Mouse (Mus musculus) lung, embryonic 14.5 days (tissue): ENCODE measurements at regions not wholly inside any gene's neighbourhood (a gene's known extent, or its start where the extent isn't known, plus 50 kb on each side); places are given as distances from the start of the nearest gene placed in this dataset.

Experiments used
- ATAC-seq: fragments of 200-750 bp; cut with Nextera tagmentation; 2 replicates; pipeline ENCODE4 v1.8.0; 2017; ENCODE audit warnings: mild to moderate bottlenecking, moderate TSS enrichment, moderate library complexity; ENCODE audit not compliant: insufficient read depth
- DNase-seq: peaks from one replicate; pipeline ENCODE4 v3.0.0-alpha.2; 2015
- H3K27ac ChIP-seq: fragments of 300-500 bp; sonication (generic); 2 replicates; pipeline ENCODE4 v1.5.1; 2014; ENCODE audit warnings: low read depth, mild to moderate bottlenecking, moderate library complexity
- H3K27me3 ChIP-seq: fragments of 300-500 bp; sonication (generic); 2 replicates; pipeline ENCODE4 v1.6.1; 2014; ENCODE audit warnings: low read length, control low read depth; ENCODE audit not compliant: insufficient read depth
- H3K36me3 ChIP-seq: fragments of 300-500 bp; sonication (generic); 2 replicates; pipeline ENCODE4 v1.6.1; 2014; ENCODE audit warnings: control low read depth; ENCODE audit not compliant: insufficient read depth
- H3K4me1 ChIP-seq: fragments of 300-500 bp; sonication (generic); 2 replicates; pipeline ENCODE4 v1.6.1; 2014; ENCODE audit warnings: antibody characterized with exemption, control low read depth; ENCODE audit not compliant: insufficient read depth
- H3K4me2 ChIP-seq: fragments of 300-500 bp; sonication (generic); 2 replicates; pipeline ENCODE4 v1.6.1; 2014; ENCODE audit warnings: mild to moderate bottlenecking
- H3K4me3 ChIP-seq: fragments of 300-500 bp; sonication (generic); 2 replicates; pipeline ENCODE4 v1.5.1; 2014; ENCODE audit warnings: low read depth, low read length
- H3K9ac ChIP-seq: fragments of 300-500 bp; sonication (generic); 2 replicates; pipeline ENCODE4 v1.6.1; 2014
- H3K9me3 ChIP-seq: fragments of 300-500 bp; sonication (generic); 2 replicates; pipeline ENCODE4 v1.6.1; 2016; ENCODE audit warnings: low read depth, low read length, control low read depth
- CTCF ChIP-seq: IDR thresholded peaks from 2 replicates; pipeline ENCODE4 v1.5.1; 2016; ENCODE audit warnings: antibody characterized with exemption, low read depth
- WGBS: fragments of 180-500 bp; shearing (Covaris S2); extraction: QIAGEN DNeasy Blood & Tissue Kit; methylation state at CpG from one replicate; pipeline ENCODE4 v1.1.7; 2014; 5-methylcytosine and 5-hydroxymethylcytosine counted together

DNA sequence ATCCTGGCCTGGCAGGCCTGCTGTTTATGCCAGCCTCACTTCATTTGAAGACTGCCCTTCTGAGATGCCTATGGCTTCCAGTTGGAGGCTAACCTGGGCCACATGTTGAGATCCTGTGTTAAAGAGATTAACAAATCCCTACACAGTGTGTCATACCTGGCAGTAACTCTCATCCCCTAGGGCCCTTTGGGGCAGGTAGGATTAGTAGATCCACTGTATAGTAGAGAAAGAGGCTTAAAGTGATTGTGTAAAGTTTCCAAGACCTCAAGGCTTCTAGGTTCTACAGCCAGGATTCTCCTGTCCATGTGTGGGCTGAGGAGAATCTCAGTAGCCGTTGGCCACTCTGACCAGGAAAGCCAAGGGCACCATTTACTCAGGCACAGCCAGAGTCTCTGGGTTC is 231.4 kb downstream of the Foxo1 start:
- no peaks in the 10 kb centered on the region for H3K36me3 ChIP-seq
- ATAC-seq (no peak), DNase-seq (no peak)

DNA sequence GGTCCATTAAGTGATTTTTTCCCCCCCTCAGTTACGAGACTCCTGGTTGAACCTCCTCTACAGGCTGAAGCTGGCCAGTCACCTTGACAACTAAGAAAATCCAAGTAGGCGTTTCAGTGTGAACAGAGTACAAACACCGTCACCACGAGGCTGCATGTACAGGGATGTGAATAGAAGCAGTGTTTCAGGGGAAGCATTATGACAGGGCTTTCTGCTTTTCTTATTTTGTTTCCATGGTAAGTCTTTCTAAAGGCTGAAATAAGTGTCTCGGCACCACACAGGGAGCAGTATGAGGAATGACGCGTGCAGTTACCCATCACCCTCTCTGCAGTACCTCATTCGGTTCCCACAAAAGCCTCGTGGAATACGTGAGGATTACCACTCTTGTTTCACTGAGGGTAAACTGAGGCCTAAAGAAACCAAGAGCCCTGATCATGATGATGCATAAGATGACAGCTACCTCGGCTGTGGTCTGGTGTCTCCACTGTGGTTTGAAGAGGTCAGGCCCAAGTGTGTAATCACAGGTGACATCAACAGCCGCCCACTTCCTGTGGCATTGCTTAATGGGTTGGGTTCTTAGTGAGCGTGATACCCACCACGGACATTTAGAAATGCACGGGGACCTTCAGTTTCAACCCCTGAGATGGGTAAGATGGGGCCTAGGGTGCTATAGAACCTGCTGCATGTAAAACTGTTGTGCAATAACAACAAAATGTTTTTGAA is 230.5 kb downstream of the Foxo1 start:
- H3K27me3 ChIP-seq = no peaks in the 10 kb centered on the region
- ATAC-seq (no peak), DNase-seq (no peak)
- no peak overlapping the region for H3K4me3 ChIP-seq
- no peak overlapping the region for H3K9ac ChIP-seq
- WGBS = 81% methylated on average over 15 of the region's 15 CpGs
- no peak overlapping the region for H3K4me2 ChIP-seq
- no peaks in the 10 kb centered on the region for H3K9me3 ChIP-seq
- H3K4me1 ChIP-seq = no peaks in the 10 kb centered on the region
- H3K27ac ChIP-seq = no peak overlapping the region
- no peak for TF ChIP-seq CTCF
- H3K36me3 ChIP-seq = no peaks in the 10 kb centered on the region

More for the DNA sequence above, 231.4 kb downstream of the Foxo1 start:
- TF ChIP-seq CTCF = no peak
- no peak overlapping the region for H3K27ac ChIP-seq
- no peak overlapping the region for H3K9ac ChIP-seq
- no peaks in the 10 kb centered on the region for H3K4me1 ChIP-seq
- H3K9me3 ChIP-seq = no peaks in the 10 kb centered on the region
- WGBS = 88% methylated on average over 1 of the region's 1 CpGs
- H3K4me3 ChIP-seq = no peak overlapping the region
- H3K27me3 ChIP-seq = no peaks in the 10 kb centered on the region
- H3K4me2 ChIP-seq = no peak overlapping the region

DNA sequence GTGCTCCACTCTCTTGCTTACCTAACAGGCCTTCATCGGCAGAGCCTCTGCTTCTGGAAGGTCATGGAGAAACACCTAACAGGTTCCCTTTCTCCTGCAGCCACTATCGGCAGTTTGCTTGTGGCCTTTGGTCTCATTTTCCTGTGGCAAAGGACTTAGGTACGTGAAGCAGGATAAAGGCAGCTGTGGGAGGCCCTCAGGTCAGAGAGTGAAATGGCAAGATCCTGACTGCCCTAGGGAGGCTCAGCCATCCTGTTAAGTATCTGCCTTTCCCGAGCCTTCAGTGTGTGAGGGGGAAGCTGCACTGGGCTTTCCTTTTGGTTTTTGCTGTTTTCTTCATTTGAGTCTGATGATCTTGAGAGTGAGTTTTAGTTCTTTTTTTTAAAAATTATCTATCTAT is 228.8 kb downstream of the Foxo1 start:
- Histone ChIP-seq H3K36me3 (no peaks in the 10 kb centered on the region), H3K9me3 (no peaks in the 10 kb centered on the region), H3K4me1 (no peaks in the 10 kb centered on the region), H3K27me3 (no peaks in the 10 kb centered on the region), H3K27ac (no peak overlapping the region), H3K4me3 (no peak overlapping the region), H3K4me2 (no peak overlapping the region), H3K9ac (no peak overlapping the region)
- ATAC-seq (no peak), DNase-seq (no peak)
- 75% methylated on average over 4 of the region's 4 CpGs for WGBS
- no peak for TF ChIP-seq CTCF

DNA sequence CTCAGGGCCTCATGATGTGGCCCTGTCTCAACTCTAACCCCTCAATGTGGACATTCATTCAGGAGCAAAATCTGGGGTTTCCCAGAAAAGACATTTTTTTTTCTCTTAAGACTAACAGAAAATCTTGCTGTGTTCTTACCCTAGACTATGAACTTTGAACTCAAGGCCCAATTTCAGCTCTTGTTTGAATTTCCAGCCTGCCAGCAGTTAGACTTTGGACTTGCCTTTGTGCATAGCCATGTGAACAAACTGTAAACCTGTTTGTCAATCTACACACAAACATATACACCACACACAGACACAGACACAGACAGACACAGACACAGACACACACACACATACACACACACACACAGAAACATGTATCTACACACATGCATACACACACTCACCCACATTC is 227.3 kb downstream of the Foxo1 start:
- TF ChIP-seq CTCF = no peak
- Histone ChIP-seq H3K4me1 (no peaks in the 10 kb centered on the region), H3K9me3 (no peaks in the 10 kb centered on the region), H3K9ac (no peak overlapping the region), H3K4me2 (no peak overlapping the region), H3K36me3 (no peaks in the 10 kb centered on the region), H3K4me3 (no peak overlapping the region), H3K27me3 (no peaks in the 10 kb centered on the region), H3K27ac (no peak overlapping the region)
- DNase-seq = no peak
- no peak for ATAC-seq

DNA sequence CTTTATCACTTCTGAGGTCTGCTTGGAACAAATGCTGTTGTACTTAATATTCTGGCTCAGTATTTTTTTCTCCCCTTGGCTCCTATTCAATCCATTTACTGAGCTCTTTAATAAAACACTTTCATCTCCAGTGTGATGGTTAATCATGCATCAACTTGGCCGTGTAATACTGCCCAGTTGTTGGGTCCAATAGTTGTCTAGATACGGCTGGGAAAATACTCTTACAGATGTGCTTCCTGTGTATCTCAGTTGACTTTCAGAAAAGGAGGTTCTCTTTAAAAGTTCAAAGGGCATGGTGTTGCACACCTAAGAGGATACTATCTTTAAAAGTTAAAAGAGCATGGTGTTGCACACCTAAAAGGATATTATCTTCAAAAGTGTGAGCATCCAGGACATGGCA is 226.8 kb downstream of the Foxo1 start:
- Histone ChIP-seq H3K4me1 (no peaks in the 10 kb centered on the region), H3K27ac (no peak overlapping the region), H3K4me2 (no peak overlapping the region), H3K4me3 (no peak overlapping the region), H3K36me3 (no peaks in the 10 kb centered on the region), H3K9ac (no peak overlapping the region), H3K27me3 (no peaks in the 10 kb centered on the region), H3K9me3 (no peaks in the 10 kb centered on the region)
- no peak for DNase-seq
- ATAC-seq = no peak
- WGBS = 58% methylated on average over 2 of the region's 2 CpGs
- no peak for TF ChIP-seq CTCF

DNA sequence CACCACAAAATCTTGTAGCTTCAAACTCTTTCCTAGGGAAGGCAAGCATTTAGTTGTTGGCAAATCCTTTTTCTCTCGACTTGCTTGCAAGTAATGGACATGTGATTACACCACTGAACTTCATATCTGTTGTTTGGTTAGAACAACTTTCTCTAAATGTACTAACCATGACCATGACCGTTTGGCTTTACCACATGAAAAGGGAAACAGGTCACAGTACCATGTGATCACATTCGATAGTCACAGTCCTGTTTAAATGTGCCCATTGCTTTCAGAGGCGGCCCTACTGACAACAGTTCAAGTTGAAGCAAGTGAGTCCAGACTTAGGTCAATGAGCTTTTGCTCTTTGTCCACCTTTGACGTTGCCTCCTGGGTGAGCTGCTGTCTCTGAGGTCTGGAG is 211.1 kb downstream of the Foxo1 start:
- H3K4me2 ChIP-seq = no peak overlapping the region
- no peak overlapping the region for H3K4me3 ChIP-seq
- DNase-seq (no peak), ATAC-seq (no peak)
- H3K27ac ChIP-seq = no peak overlapping the region
- 77% methylated on average over 5 of the region's 5 CpGs for WGBS
- no peak for TF ChIP-seq CTCF
- no peaks in the 10 kb centered on the region for H3K36me3 ChIP-seq
- H3K9me3 ChIP-seq = no peaks in the 10 kb centered on the region
- H3K4me1 ChIP-seq = no peaks in the 10 kb centered on the region
- H3K9ac ChIP-seq = no peak overlapping the region
- no peaks in the 10 kb centered on the region for H3K27me3 ChIP-seq

DNA sequence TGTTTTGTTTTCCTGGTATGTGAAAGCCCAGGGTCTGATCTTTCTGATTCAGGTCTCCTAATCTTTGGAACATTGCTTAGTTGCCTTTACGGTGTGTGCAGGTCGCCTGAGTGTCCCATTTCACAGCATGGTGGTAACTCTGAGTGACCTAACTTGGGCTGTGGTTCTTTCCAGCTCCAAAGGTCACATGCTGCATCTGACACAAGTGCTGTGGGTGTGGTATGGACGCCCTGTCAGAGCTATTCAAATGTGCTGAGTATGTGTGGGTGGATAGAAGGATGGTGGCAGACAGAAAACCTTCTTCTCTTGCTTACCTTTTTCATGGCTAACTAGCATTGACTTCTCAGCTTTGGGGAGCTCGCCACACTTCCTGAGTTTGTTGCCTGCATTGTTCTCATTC is 201.8 kb downstream of the Foxo1 start:
- 75% methylated on average over 4 of the region's 4 CpGs for WGBS

More for the DNA sequence above, 201.8 kb downstream of the Foxo1 start:
- Histone ChIP-seq H3K27ac (no peak overlapping the region), H3K9me3 (peaks cover 3% of the 10 kb centered on the region; the same call in 1 of the 2 replicates), H3K4me3 (no peak overlapping the region), H3K4me2 (no peak overlapping the region), H3K9ac (no peak overlapping the region), H3K36me3 (no peaks in the 10 kb centered on the region), H3K27me3 (no peaks in the 10 kb centered on the region), H3K4me1 (no peaks in the 10 kb centered on the region)
- TF ChIP-seq CTCF = no peak
- ATAC-seq = no peak
- no peak for DNase-seq
